Mouse (Mus musculus): Measurements from ENCODE around the gene Ifna4. TPM values are rescaled to one million over a fixed set of nuclear protein-coding genes. Genes with fewer than 3 reads are reported as not detected.

Ifna4 gene
- polyA plus RNA-seq, 1 experiment from 2014 or later = not detected

GRCm38 (mm10) chr4:88880101-88880500 is 38.4 kb downstream of the Ifna4 start, which contains the start of gene Ifne:
Gene Ifne (minus strand): TSS chr4:88880201.
- no peaks in the 10 kb centered on the region for H3K9me3 ChIP-seq (ENCODE audit: low read depth, low read length)
- no peak within 1 kb of the TSS for H3K27ac ChIP-seq (ENCODE audit: low read depth)
- DNase-seq = no peak
- 86% methylated on average over 8 of the region's 8 CpGs for WGBS
- ATAC-seq (ENCODE audit: insufficient read depth) = no peak
- no peaks in the 10 kb centered on the region for H3K4me1 ChIP-seq (ENCODE audit: insufficient read depth)
- H3K4me2 ChIP-seq = no peak within 1 kb of the TSS
- no peak within 1 kb of the TSS for H3K4me3 ChIP-seq (ENCODE audit: low read depth, low read length)
- no peaks in the 10 kb centered on the region for H3K27me3 ChIP-seq (ENCODE audit: insufficient read depth, low read length)
- no peak within 1 kb of the TSS for H3K9ac ChIP-seq
- no peak for TF ChIP-seq CTCF (IDR thresholded peaks at IDR 0.05; ENCODE audit: low read depth)
- no peaks in the 10 kb centered on the region for H3K36me3 ChIP-seq (ENCODE audit: insufficient read depth)

- Histone ChIP-seq H3K27ac (ENCODE audit: low read depth) (no peak overlapping the region), H3K4me3 (ENCODE audit: low read depth, low read length) (no peak overlapping the region), H3K4me1 (ENCODE audit: insufficient read depth) (no peaks in the 10 kb centered on the region), H3K36me3 (ENCODE audit: insufficient read depth) (no peaks in the 10 kb centered on the region), H3K27me3 (ENCODE audit: insufficient read depth, low read length) (no peaks in the 10 kb centered on the region), H3K9ac (no peak overlapping the region), H3K9me3 (ENCODE audit: low read depth, low read length) (no peaks in the 10 kb centered on the region), H3K4me2 (no peak overlapping the region)
- ATAC-seq (ENCODE audit: insufficient read depth) (no peak), DNase-seq (no peak)
- no peak for TF ChIP-seq CTCF (IDR thresholded peaks at IDR 0.05; ENCODE audit: low read depth)
Observed at GRCm38 (mm10) chr4:88888236-88888635, 46.6 kb downstream of the Ifna4 start.

Other genes with a start within 250 kb of the Ifna4 start
- gene Ifna9, start 249.5 kb upstream of the Ifna4 start, polyA plus RNA-seq (2014; fragmentation: Nextera tagmentation; extraction: Ambion mirVana) = not detected in 2 replicates
- gene Ifna12, start 238.5 kb upstream of the Ifna4 start, polyA plus RNA-seq (2014; fragmentation: Nextera tagmentation; extraction: Ambion mirVana) = not detected in 2 replicates
- not detected in 2 replicates for gene C87499, start 207.4 kb upstream of the Ifna4 start, polyA plus RNA-seq (2014; fragmentation: Nextera tagmentation; extraction: Ambion mirVana)
- not detected in 2 replicates for gene Ifna13, start 197.4 kb upstream of the Ifna4 start, polyA plus RNA-seq (2014; fragmentation: Nextera tagmentation; extraction: Ambion mirVana)
- not detected in 2 replicates for gene Ifna16, start 164.9 kb upstream of the Ifna4 start, polyA plus RNA-seq (2014; fragmentation: Nextera tagmentation; extraction: Ambion mirVana)
- gene Ifna2, start 157.9 kb upstream of the Ifna4 start, polyA plus RNA-seq (2014; fragmentation: Nextera tagmentation; extraction: Ambion mirVana) = not detected in 2 replicates
- gene Ifnab, start 150.5 kb upstream of the Ifna4 start, polyA plus RNA-seq (2014; fragmentation: Nextera tagmentation; extraction: Ambion mirVana) = not detected in 2 replicates
- gene Gm26566, start 120.1 kb upstream of the Ifna4 start, polyA plus RNA-seq (2014; fragmentation: Nextera tagmentation; extraction: Ambion mirVana) = 1.1 TPM in 2 replicates
- 117 TPM in 2 replicates for gene Klhl9, start 119.4 kb upstream of the Ifna4 start, polyA plus RNA-seq (2014; fragmentation: Nextera tagmentation; extraction: Ambion mirVana)
- gene Gm13271, start 87.0 kb upstream of the Ifna4 start, polyA plus RNA-seq (2014; fragmentation: Nextera tagmentation; extraction: Ambion mirVana) = not detected in 2 replicates
- 0.27 and 0.33 TPM in 2 replicates for gene Gm13283, start 81.7 kb upstream of the Ifna4 start, polyA plus RNA-seq (2014; fragmentation: Nextera tagmentation; extraction: Ambion mirVana)
- 0.60 TPM in 1 of 2 replicates, not detected in the other for gene Gm13290, start 68.0 kb upstream of the Ifna4 start, polyA plus RNA-seq (2014; fragmentation: Nextera tagmentation; extraction: Ambion mirVana)
- not detected in 2 replicates for gene Gm13289, start 64.9 kb upstream of the Ifna4 start, polyA plus RNA-seq (2014; fragmentation: Nextera tagmentation; extraction: Ambion mirVana)
- gene Gm13272, start 62.0 kb upstream of the Ifna4 start, polyA plus RNA-seq (2014; fragmentation: Nextera tagmentation; extraction: Ambion mirVana) = not detected in 2 replicates
- 0.14 and 0.26 TPM in 2 replicates for gene Ifnz, start 59.7 kb upstream of the Ifna4 start, polyA plus RNA-seq (2014; fragmentation: Nextera tagmentation; extraction: Ambion mirVana)
- not detected in 2 replicates for gene Gm13276, start 56.2 kb upstream of the Ifna4 start, polyA plus RNA-seq (2014; fragmentation: Nextera tagmentation; extraction: Ambion mirVana)
- not detected in 2 replicates for gene Gm13277, start 53.2 kb upstream of the Ifna4 start, polyA plus RNA-seq (2014; fragmentation: Nextera tagmentation; extraction: Ambion mirVana)
- gene Gm13278, start 50.3 kb upstream of the Ifna4 start, polyA plus RNA-seq (2014; fragmentation: Nextera tagmentation; extraction: Ambion mirVana) = not detected in 2 replicates
- gene Gm13275, start 47.4 kb upstream of the Ifna4 start, polyA plus RNA-seq (2014; fragmentation: Nextera tagmentation; extraction: Ambion mirVana) = not detected in 2 replicates
- not detected in 2 replicates for gene Gm13279, start 44.5 kb upstream of the Ifna4 start, polyA plus RNA-seq (2014; fragmentation: Nextera tagmentation; extraction: Ambion mirVana)
- gene Gm13285, start 42.2 kb upstream of the Ifna4 start, polyA plus RNA-seq (2014; fragmentation: Nextera tagmentation; extraction: Ambion mirVana) = 1.2 and 1.7 TPM in 2 replicates
- not detected in 2 replicates for gene Gm13287, start 38.6 kb upstream of the Ifna4 start, polyA plus RNA-seq (2014; fragmentation: Nextera tagmentation; extraction: Ambion mirVana)
- 0.09 TPM in 1 of 2 replicates, not detected in the other for gene Gm13288, start 36.3 kb upstream of the Ifna4 start, polyA plus RNA-seq (2014; fragmentation: Nextera tagmentation; extraction: Ambion mirVana)
- gene Ifna7, start 25.6 kb upstream of the Ifna4 start, polyA plus RNA-seq (2014; fragmentation: Nextera tagmentation; extraction: Ambion mirVana) = not detected in 2 replicates
- gene Ifna11, start 21.9 kb upstream of the Ifna4 start, polyA plus RNA-seq (2014; fragmentation: Nextera tagmentation; extraction: Ambion mirVana) = not detected in 2 replicates
- not detected in 2 replicates for gene Ifna6, start 14.4 kb upstream of the Ifna4 start, polyA plus RNA-seq (2014; fragmentation: Nextera tagmentation; extraction: Ambion mirVana)
- not detected in 2 replicates for gene Ifna5, start 6.3 kb upstream of the Ifna4 start, polyA plus RNA-seq (2014; fragmentation: Nextera tagmentation; extraction: Ambion mirVana)
- not detected in 2 replicates for gene Ifna1, start 8.2 kb downstream of the Ifna4 start, polyA plus RNA-seq (2014; fragmentation: Nextera tagmentation; extraction: Ambion mirVana)
- not detected in 2 replicates for gene Ifne, start 38.3 kb downstream of the Ifna4 start, polyA plus RNA-seq (2014; fragmentation: Nextera tagmentation; extraction: Ambion mirVana)